Comparison of ENCODE assay signal across 9 mouse cellular contexts in genomic region chr17:49083594-49084380, GRCm38 (mm10).
DNase-seq lines count a peak whose midpoint lies in the region; ATAC-seq lines count a peak whose summit lies in the region.
"Had no signal": no experiment of that assay in that cellular context is flagged by ENCODE, and none has a peak within 500 bp of the region (broad histone marks: within the 10 kb centered on the region; RNA-seq: fewer than 3 reads in every experiment).

No protein-coding gene starts in this region.

- H3K4me1 ChIP-seq in forebrain, embryonic 16.5 days (replicated peaks; ENCODE audit: control insufficient read depth, insufficient read depth, low read length): peaks cover 6% of the 10 kb centered on the region; the same call in 1 of the 2 replicates
- H3K4me1 ChIP-seq in forebrain, embryonic 11.5 days (replicated peaks; ENCODE audit: control insufficient read depth, insufficient read depth, low read length): no peaks in the 10 kb centered on the region
- no peaks in the 10 kb centered on the region for H3K4me1 ChIP-seq in intestine, embryonic 16.5 days (ENCODE audit: control insufficient read depth, insufficient read depth, low read length)
- H3K4me1 ChIP-seq in midbrain, embryonic 15.5 days: no peaks in the 10 kb centered on the region
- H3K4me1 ChIP-seq: neural tube, embryonic 12.5 days had no signal

- DNase-seq in forebrain, embryonic 11.5 days (ENCODE audit: low spot score): no peak
- DNase-seq in frontal cortex, postnatal 14 days (ENCODE audit: low spot score in 2 of 2): peak; percentile 67 to 76
- DNase-seq in layer of hippocampus, postnatal 10 days (ENCODE audit: low spot score in 2 of 2): peak; percentile 53 to 71
- peak; percentile 42 for DNase-seq in ovary, postnatal 36 days (ENCODE audit: low spot score)
- DNase-seq in kidney, postnatal 10 days: no peak

- no peaks in the 10 kb centered on the region for H3K27me3 ChIP-seq in forebrain, embryonic 16.5 days (replicated peaks; ENCODE audit: control insufficient read depth, insufficient read depth, low read length)
- H3K27me3 ChIP-seq in forebrain, embryonic 11.5 days (ENCODE audit: control insufficient read depth, insufficient read depth, low read length): no peaks in the 10 kb centered on the region
- H3K27me3 ChIP-seq in intestine, embryonic 16.5 days (replicated peaks; ENCODE audit: control insufficient read depth, insufficient read depth, low read length): no peaks in the 10 kb centered on the region
- no peaks in the 10 kb centered on the region for H3K27me3 ChIP-seq in midbrain, embryonic 15.5 days (replicated peaks)
- H3K27me3 ChIP-seq: neural tube, embryonic 12.5 days had no signal

- no peak overlapping the region for H3K4me2 ChIP-seq in forebrain, embryonic 16.5 days (ENCODE audit: low read length)
- no peak overlapping the region for H3K4me2 ChIP-seq in forebrain, embryonic 11.5 days (ENCODE audit: low read depth, low read length, severe bottlenecking)
- H3K4me2 ChIP-seq in intestine, embryonic 16.5 days (ENCODE audit: low read depth, low read length): no peak overlapping the region
- no peak overlapping the region for H3K4me2 ChIP-seq in midbrain, embryonic 15.5 days
- H3K4me2 ChIP-seq: neural tube, embryonic 12.5 days had no signal

- WGBS in forebrain, embryonic 16.5 days: 58% methylated on average over 9 of the region's 9 CpGs
- WGBS in forebrain, embryonic 11.5 days: 85% methylated on average over 9 of the region's 9 CpGs
- WGBS in intestine, embryonic 16.5 days: 68% methylated on average over 9 of the region's 9 CpGs
- WGBS in midbrain, embryonic 15.5 days: 80% methylated on average over 9 of the region's 9 CpGs

- H3K9me3 ChIP-seq in forebrain, embryonic 16.5 days (ENCODE audit: control insufficient read depth, low read length): no peaks in the 10 kb centered on the region
- H3K9me3 ChIP-seq in forebrain, embryonic 11.5 days (ENCODE audit: control insufficient read depth, low read length): no peaks in the 10 kb centered on the region
- H3K9me3 ChIP-seq in intestine, embryonic 16.5 days (ENCODE audit: control insufficient read depth, low read length): no peaks in the 10 kb centered on the region
- no peaks in the 10 kb centered on the region for H3K9me3 ChIP-seq in midbrain, embryonic 15.5 days
- H3K9me3 ChIP-seq: neural tube, embryonic 12.5 days had no signal

- ATAC-seq in forebrain, embryonic 16.5 days: 0 out of 2 replicates have a peak, but pooled peaks have one; percentile 20
- no peak for ATAC-seq in forebrain, embryonic 11.5 days (replicated peaks; ENCODE audit: low FRiP score)
- no peak for ATAC-seq in intestine, embryonic 16.5 days
- no peak for ATAC-seq in midbrain, embryonic 15.5 days (replicated peaks)

- H3K36me3 ChIP-seq in forebrain, embryonic 16.5 days (ENCODE audit: control insufficient read depth, insufficient read depth): no peaks in the 10 kb centered on the region
- no peaks in the 10 kb centered on the region for H3K36me3 ChIP-seq in forebrain, embryonic 11.5 days (ENCODE audit: control insufficient read depth, insufficient read depth, low read length)
- no peaks in the 10 kb centered on the region for H3K36me3 ChIP-seq in intestine, embryonic 16.5 days (ENCODE audit: control insufficient read depth, insufficient read depth, low read length)
- H3K36me3 ChIP-seq in midbrain, embryonic 15.5 days (replicated peaks): no peaks in the 10 kb centered on the region
- H3K36me3 ChIP-seq: neural tube, embryonic 12.5 days had no signal

- no peak overlapping the region for H3K27ac ChIP-seq in forebrain, embryonic 16.5 days (ENCODE audit: low read length)
- no peak overlapping the region for H3K27ac ChIP-seq in forebrain, embryonic 11.5 days (ENCODE audit: low read depth, low read length)
- H3K27ac ChIP-seq in intestine, embryonic 16.5 days (ENCODE audit: low read length): no peak overlapping the region
- H3K27ac ChIP-seq in midbrain, embryonic 15.5 days: no peak overlapping the region
- H3K27ac ChIP-seq: neural tube, embryonic 12.5 days had no signal

- H3K4me3 ChIP-seq in forebrain, embryonic 16.5 days (replicated peaks; ENCODE audit: low read length): no peak overlapping the region
- H3K4me3 ChIP-seq in forebrain, embryonic 11.5 days (ENCODE audit: low read depth, low read length): no peak overlapping the region
- H3K4me3 ChIP-seq in intestine, embryonic 16.5 days (ENCODE audit: low read length): no peak overlapping the region
- H3K4me3 ChIP-seq in midbrain, embryonic 15.5 days: no peak overlapping the region
- H3K4me3 ChIP-seq: neural tube, embryonic 12.5 days had no signal

- H3K9ac ChIP-seq in forebrain, embryonic 16.5 days (replicated peaks; ENCODE audit: low read depth, low read length): no peak overlapping the region
- no peak overlapping the region for H3K9ac ChIP-seq in forebrain, embryonic 11.5 days (ENCODE audit: low read length)
- no peak overlapping the region for H3K9ac ChIP-seq in intestine, embryonic 16.5 days (ENCODE audit: low read depth, low read length)
- no peak overlapping the region for H3K9ac ChIP-seq in midbrain, embryonic 15.5 days
- H3K9ac ChIP-seq: neural tube, embryonic 12.5 days had no signal

Comparison
In these comparisons a context has a peak if more than half of its experiments do, and no peak if none do; other contexts are left out.
1. DNase-seq: peak in frontal cortex, postnatal 14 days (2 of 2), layer of hippocampus, postnatal 10 days (2 of 2) and ovary, postnatal 36 days (single experiment); none in forebrain, embryonic 11.5 days (single experiment) and kidney, postnatal 10 days (single experiment).